Mouse (Mus musculus): ENCODE data around the gene Hmgb1. TPM values are rescaled to one million over a fixed set of nuclear protein-coding genes. Genes with fewer than 3 reads are reported as not detected.
A peak's percentile ranks its signal among the peaks of the same experiment; 100 is the strongest.

The Hmgb1 gene
- polyA plus RNA-seq, 1 experiment from 2014 or later = 682 TPM

DNA sequence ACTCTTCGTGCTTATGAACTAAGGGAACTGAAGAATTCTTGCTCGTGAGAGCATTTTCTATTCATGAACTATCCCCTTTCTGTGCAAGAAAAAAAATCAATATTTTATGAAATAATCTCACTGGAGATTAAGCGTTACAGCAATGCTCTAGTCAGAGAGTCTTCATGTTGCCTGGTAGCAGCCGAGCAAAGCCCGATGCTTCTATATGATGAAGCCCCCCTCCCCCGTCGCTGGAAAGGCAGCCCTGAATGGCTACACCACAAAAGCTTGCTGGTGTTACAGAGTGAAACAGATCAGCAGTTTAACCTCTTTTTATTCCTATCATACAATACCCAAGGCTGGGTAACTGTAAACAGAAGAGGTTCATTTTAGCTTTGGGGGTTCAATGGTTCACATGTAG lies 70.3 kb downstream of the Hmgb1 start:
- Histone ChIP-seq H3K4me1 (peaks cover 18% of the 10 kb centered on the region), H3K27ac (no peak overlapping the region), H3K27me3 (replicated peaks) (no peaks in the 10 kb centered on the region), H3K36me3 (no peaks in the 10 kb centered on the region), H3K4me3 (no peak overlapping the region), H3K9me3 (replicated peaks) (no peaks in the 10 kb centered on the region), H3K4me2 (no peak overlapping the region), H3K9ac (no peak overlapping the region)
- 75% methylated on average over 7 of the region's 7 CpGs for WGBS (ENCODE audit: insufficient replicate concordance)
- no peak for ATAC-seq

DNA sequence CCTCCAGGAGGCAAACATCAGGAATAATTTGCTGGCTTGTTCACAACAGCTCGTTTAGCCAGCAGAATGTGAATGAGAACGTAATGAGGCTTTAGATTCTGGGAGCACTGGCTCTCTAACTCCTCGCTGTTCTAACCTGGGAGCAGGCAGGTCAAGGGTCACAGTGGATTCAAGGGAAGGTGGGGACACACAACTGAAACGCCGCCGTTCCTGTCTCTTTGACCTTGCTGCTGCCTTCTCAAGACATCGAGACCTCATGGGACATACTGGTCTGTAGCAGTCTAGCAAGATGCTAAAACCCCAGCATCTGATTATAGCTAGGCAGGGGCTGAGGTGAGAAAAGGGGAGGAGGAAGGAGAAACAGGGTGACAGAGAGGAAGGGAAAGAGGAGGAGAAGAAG lies 70.8 kb downstream of the Hmgb1 start:
- Histone ChIP-seq H3K9me3 (replicated peaks) (no peaks in the 10 kb centered on the region), H3K27me3 (replicated peaks) (no peaks in the 10 kb centered on the region), H3K4me3 (no peak overlapping the region), H3K36me3 (no peaks in the 10 kb centered on the region), H3K27ac (no peak overlapping the region), H3K4me2 (no peak overlapping the region), H3K9ac (no peak overlapping the region), H3K4me1 (peaks cover 24% of the 10 kb centered on the region)
- no peak for ATAC-seq
- WGBS (ENCODE audit: insufficient replicate concordance) = 65% methylated on average over 7 of the region's 7 CpGs

DNA sequence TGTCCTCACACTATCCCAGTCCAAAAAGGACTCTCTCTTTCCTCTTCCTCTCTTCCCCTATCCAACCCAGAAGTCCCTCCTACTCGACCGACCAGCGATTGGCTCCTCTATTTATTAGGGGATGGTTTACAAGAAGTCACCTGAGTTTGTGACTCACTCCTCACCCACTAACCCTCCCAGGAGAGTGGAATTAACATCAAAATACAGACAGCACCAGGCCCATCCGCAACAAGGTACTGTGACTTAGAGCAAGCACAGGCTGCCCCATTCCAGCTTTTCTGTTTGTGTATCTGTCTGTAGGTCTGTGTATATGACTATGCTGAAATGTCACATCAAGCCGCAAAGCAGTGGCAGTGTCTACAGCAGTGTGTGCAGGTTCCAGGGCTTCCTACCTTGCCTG lies 71.7 kb downstream of the Hmgb1 start:
- no peak overlapping the region for H3K9ac ChIP-seq
- H3K4me3 ChIP-seq = no peak overlapping the region
- H3K27ac ChIP-seq = no peak overlapping the region
- no peak for ATAC-seq
- H3K4me1 ChIP-seq = peaks cover 33% of the 10 kb centered on the region
- WGBS (ENCODE audit: insufficient replicate concordance) = 77% methylated on average over 5 of the region's 5 CpGs
- H3K36me3 ChIP-seq = no peaks in the 10 kb centered on the region
- no peaks in the 10 kb centered on the region for H3K9me3 ChIP-seq (replicated peaks)
- no peaks in the 10 kb centered on the region for H3K27me3 ChIP-seq (replicated peaks)
- H3K4me2 ChIP-seq = no peak overlapping the region

DNA sequence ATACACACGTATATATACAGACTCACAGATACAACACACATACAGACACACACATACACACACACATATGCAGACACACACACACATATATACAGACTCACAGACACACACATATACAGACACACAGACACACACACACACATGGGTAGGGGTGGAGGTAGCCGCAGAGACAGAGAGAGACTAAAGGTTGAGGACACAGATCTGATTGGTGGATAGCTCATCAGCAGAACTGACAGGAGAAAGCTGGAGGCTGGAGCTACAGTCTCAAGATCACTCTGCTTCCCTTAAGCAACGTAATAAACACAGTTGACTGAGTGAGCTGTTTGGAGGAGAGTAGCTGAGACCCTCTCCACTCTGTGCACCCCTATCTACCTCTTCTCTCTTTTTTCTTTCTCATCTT lies 75.1 kb downstream of the Hmgb1 start:
- ATAC-seq = peak; percentile 35
- WGBS (ENCODE audit: insufficient replicate concordance) = 65% methylated on average over 3 of the region's 3 CpGs
- no peaks in the 10 kb centered on the region for H3K36me3 ChIP-seq
- H3K4me1 ChIP-seq = peaks cover 34% of the 10 kb centered on the region
- H3K9ac ChIP-seq = no peak overlapping the region
- no peaks in the 10 kb centered on the region for H3K27me3 ChIP-seq (replicated peaks)
- H3K4me2 ChIP-seq = no peak overlapping the region
- H3K9me3 ChIP-seq (replicated peaks) = no peaks in the 10 kb centered on the region
- H3K4me3 ChIP-seq = no peak overlapping the region
- H3K27ac ChIP-seq = peak overlapping the region; percentile 28; the same call in 1 of the 2 replicates

DNA sequence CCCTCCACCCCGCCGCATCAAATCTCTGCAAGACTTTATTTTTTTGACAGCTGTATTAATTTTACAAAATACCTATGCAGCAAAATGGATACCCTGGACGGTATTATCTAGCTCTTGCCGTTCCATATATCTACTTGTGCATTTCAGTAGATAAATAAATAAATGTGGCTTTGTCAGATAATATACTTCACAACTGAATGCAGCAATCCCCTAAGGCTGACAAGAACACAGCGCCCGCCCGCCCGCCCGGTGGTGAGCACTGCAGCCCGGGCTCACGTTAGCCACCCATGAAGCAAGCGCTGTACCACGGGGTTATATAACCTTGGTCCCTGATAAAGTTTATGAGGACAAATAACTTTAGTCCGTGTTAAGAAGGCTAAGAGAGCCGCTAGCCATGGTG lies 76.1 kb downstream of the Hmgb1 start:
- WGBS (ENCODE audit: insufficient replicate concordance) = 35% methylated on average over 15 of the region's 15 CpGs
- 0 out of 2 replicates have a peak overlapping the region, but pooled peaks have one; percentile 15 for H3K9ac ChIP-seq
- no peaks in the 10 kb centered on the region for H3K36me3 ChIP-seq
- H3K9me3 ChIP-seq (replicated peaks) = no peaks in the 10 kb centered on the region
- H3K4me2 ChIP-seq = peak overlapping the region; percentile 28
- 0 out of 2 replicates have a peak overlapping the region, but pooled peaks have one; percentile 28 for H3K27ac ChIP-seq
- peak; percentile 89 for ATAC-seq
- peaks cover 34% of the 10 kb centered on the region for H3K4me1 ChIP-seq
- no peaks in the 10 kb centered on the region for H3K27me3 ChIP-seq (replicated peaks)
- no peak overlapping the region for H3K4me3 ChIP-seq

DNA sequence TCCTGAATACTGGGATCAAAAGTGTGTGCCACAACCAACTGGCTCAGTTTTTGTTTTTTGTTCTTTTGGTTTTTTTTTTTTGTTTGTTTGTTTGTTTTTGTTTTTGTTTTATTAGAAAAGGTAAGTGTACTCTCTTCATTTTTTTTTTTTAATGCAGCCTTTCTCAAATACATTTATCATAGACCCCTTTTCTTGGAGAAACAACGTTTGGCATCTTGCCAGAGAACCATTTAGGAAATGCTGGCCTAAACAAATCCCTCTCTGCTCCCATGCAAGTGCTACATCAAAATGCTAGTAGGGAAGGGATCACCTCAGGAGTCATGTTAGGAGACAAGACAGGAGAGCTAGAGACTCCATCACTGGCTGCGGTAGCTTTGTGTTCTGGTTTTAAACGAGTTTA lies 76.7 kb downstream of the Hmgb1 start:
- H3K4me2 ChIP-seq = no peak overlapping the region
- H3K36me3 ChIP-seq = no peaks in the 10 kb centered on the region
- no peak for ATAC-seq
- no peak overlapping the region for H3K4me3 ChIP-seq
- H3K9me3 ChIP-seq (replicated peaks) = no peaks in the 10 kb centered on the region
- no peak overlapping the region for H3K9ac ChIP-seq
- no peak overlapping the region for H3K27ac ChIP-seq
- 59% methylated on average over 3 of the region's 3 CpGs for WGBS (ENCODE audit: insufficient replicate concordance)
- H3K27me3 ChIP-seq (replicated peaks) = no peaks in the 10 kb centered on the region
- H3K4me1 ChIP-seq = peaks cover 34% of the 10 kb centered on the region

DNA sequence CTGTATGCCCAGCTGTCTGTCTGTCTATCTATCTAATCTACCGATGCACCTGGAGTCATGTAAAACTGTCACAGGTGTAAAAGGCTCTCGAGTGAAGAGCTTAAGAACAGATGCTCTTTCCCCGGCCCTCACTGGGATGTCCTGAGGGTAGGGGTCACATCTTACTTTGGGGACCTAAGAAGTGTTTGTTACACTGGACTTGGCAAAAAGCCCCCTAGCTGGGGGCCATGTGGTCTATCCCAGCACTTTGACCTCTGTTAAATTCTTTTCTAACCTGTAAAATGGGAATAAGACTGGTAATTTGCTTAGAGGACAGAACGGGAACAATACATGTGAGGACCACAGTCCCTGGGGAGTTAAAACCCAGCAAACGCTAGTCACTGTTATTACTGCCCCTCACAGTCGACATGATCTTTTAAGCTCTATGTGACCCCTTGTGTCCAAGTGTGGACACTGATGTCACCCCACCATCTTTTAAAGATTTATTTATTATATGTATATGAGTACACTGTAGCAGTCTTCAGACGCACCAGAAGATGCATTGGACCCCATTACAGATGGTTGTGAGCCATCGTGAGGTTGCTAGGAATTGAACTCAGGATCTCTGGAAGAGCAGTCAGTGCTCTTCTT lies 80.1 kb downstream of the Hmgb1 start:
- Histone ChIP-seq H3K27me3 (replicated peaks) (no peaks in the 10 kb centered on the region), H3K4me1 (peaks cover 17% of the 10 kb centered on the region), H3K27ac (no peak overlapping the region), H3K9ac (no peak overlapping the region), H3K4me3 (no peak overlapping the region), H3K9me3 (replicated peaks) (0 out of 2 replicates have a peak, but pooled peaks cover 3% of the 10 kb centered on the region), H3K36me3 (no peaks in the 10 kb centered on the region), H3K4me2 (no peak overlapping the region)
- whole genome bisulfite sequencing (ENCODE audit: insufficient replicate concordance) = 71% methylated on average over 8 of the region's 8 CpGs
- no peak for ATAC-seq

DNA sequence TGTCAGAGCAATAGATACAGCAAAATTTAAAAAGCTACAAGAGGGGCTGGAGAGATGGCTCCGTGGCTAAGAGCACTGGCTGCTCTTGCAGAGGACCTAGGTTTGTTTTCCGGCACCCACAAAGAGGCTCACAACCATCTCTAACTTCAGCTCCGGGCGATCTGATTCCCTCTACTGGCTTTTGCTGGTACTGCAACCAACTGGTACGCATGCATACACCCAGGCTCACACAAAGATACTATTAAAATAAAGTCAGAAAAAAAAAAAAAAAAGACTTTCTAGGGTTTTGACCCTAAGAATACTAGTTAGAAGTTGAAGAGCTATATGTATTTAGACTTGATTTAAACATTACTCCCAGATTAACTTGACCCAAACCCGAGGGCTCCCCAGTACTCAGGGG lies 82.4 kb downstream of the Hmgb1 start:
- H3K9ac ChIP-seq = no peak overlapping the region
- no peak overlapping the region for H3K27ac ChIP-seq
- H3K9me3 ChIP-seq (replicated peaks) = 0 out of 2 replicates have a peak, but pooled peaks cover 3% of the 10 kb centered on the region
- 68% methylated on average over 6 of the region's 6 CpGs for WGBS (ENCODE audit: insufficient replicate concordance)
- no peak for ATAC-seq
- H3K4me1 ChIP-seq = no peaks in the 10 kb centered on the region
- no peaks in the 10 kb centered on the region for H3K36me3 ChIP-seq
- no peak overlapping the region for H3K4me2 ChIP-seq
- no peak overlapping the region for H3K4me3 ChIP-seq
- H3K27me3 ChIP-seq (replicated peaks) = 0 out of 2 replicates have a peak, but pooled peaks cover 4% of the 10 kb centered on the region

DNA sequence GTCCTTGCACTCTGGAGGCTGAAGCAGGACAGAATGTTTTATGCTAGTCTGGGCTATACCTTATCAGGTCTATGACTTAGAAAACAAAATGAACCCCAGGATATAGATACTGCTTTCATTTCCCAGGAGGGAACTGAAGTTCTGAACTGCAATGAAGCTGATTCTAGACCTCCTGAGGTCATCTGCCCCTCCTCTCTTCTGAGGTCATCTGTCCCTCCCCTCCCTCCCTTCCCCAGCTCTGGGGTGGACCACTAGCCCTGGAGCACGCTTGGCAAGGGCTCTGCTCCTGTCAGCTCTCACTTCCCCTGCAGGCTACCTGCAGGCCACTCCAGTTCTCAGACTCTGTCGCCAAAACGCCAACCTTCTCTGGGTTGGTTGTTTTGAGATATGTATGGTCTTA lies 84.2 kb downstream of the Hmgb1 start:
- H3K4me3 ChIP-seq = no peak overlapping the region
- 0 out of 2 replicates have a peak, but pooled peaks cover 3% of the 10 kb centered on the region for H3K9me3 ChIP-seq (replicated peaks)
- H3K4me1 ChIP-seq = peaks cover 16% of the 10 kb centered on the region
- H3K4me2 ChIP-seq = no peak overlapping the region
- WGBS (ENCODE audit: insufficient replicate concordance) = 76% methylated on average over 3 of the region's 3 CpGs
- H3K9ac ChIP-seq = no peak overlapping the region
- 0 out of 2 replicates have a peak, but pooled peaks cover 4% of the 10 kb centered on the region for H3K27me3 ChIP-seq (replicated peaks)
- ATAC-seq = no peak
- no peaks in the 10 kb centered on the region for H3K36me3 ChIP-seq
- no peak overlapping the region for H3K27ac ChIP-seq

DNA sequence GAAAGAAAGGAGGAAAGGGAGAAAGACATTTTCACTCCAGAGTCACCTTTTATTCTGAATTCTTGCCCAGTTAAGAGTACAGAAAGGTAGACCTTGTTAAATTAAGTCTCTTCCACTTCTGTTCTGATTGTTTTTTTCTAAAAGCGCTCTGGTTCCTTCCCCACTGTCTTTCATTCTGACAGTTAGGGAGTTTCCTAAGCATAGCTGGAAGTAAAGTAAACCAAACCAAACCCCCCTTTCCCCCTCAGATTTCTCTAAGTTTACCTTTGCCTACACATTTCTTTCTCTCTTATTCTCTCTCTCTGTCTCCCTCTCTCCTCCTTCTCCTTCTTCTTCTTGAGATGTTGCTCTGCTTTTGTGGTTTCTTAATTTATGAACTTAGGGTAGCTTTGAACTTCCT lies 85.3 kb downstream of the Hmgb1 start:
- H3K4me1 ChIP-seq = peaks cover 21% of the 10 kb centered on the region
- no peak overlapping the region for H3K4me3 ChIP-seq
- 63% methylated on average over 1 of the region's 1 CpGs for WGBS (ENCODE audit: insufficient replicate concordance)
- no peak for ATAC-seq
- H3K27me3 ChIP-seq (replicated peaks) = 0 out of 2 replicates have a peak, but pooled peaks cover 4% of the 10 kb centered on the region
- H3K4me2 ChIP-seq = no peak overlapping the region
- H3K9me3 ChIP-seq (replicated peaks) = 0 out of 2 replicates have a peak, but pooled peaks cover 3% of the 10 kb centered on the region
- H3K9ac ChIP-seq = no peak overlapping the region
- no peaks in the 10 kb centered on the region for H3K36me3 ChIP-seq
- no peak overlapping the region for H3K27ac ChIP-seq

DNA sequence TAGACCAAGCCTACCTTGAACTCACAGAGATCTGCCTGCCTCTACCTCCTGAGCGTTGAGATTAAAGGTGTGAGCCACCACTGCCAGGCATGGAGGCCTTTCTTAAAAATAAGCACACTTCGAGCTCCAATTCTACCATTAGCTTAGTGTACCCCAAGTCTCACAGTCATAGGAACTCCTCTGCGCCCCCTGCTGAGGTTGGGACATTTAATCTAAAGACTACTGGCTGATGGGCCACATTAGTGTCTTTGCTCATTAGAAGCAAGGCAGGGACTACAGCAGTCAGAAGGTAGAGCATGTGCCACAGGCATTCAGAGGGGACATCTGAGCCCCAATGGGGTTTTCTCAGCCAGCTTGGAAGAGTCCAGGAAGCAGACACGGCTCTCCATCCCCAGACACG lies 86.4 kb downstream of the Hmgb1 start:
- Histone ChIP-seq H3K36me3 (no peaks in the 10 kb centered on the region), H3K4me2 (no peak overlapping the region), H3K27me3 (replicated peaks) (0 out of 2 replicates have a peak, but pooled peaks cover 4% of the 10 kb centered on the region), H3K9ac (no peak overlapping the region), H3K9me3 (replicated peaks) (0 out of 2 replicates have a peak, but pooled peaks cover 3% of the 10 kb centered on the region), H3K4me1 (peaks cover 21% of the 10 kb centered on the region), H3K4me3 (no peak overlapping the region), H3K27ac (no peak overlapping the region)
- ATAC-seq = no peak
- 78% methylated on average over 5 of the region's 5 CpGs for WGBS (ENCODE audit: insufficient replicate concordance)

DNA sequence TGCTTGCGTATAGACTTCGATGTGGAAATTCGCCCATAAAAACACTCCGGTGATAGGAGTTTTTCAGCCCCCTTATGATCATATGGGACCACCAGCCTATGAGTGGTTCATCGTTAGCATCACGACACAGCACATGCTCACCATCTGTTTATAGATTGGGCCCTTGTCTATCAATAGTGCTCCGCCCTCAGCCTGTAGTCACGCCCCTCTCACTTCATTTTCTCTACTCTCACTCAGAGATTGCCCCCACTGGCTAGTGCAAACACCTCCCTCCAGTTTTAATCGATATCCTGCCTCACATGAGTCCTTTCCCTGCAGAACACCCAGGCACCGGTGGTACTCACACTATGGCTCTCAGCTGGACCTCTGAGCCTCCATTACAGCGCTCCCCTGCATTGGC lies 88.0 kb downstream of the Hmgb1 start:
- Histone ChIP-seq H3K4me1 (peaks cover 21% of the 10 kb centered on the region), H3K27ac (no peak overlapping the region), H3K4me2 (peak overlapping the region; percentile 20; the same call in 1 of the 2 replicates), H3K9ac (no peak overlapping the region), H3K9me3 (replicated peaks) (no peaks in the 10 kb centered on the region), H3K36me3 (no peaks in the 10 kb centered on the region), H3K27me3 (replicated peaks) (0 out of 2 replicates have a peak, but pooled peaks cover 8% of the 10 kb centered on the region), H3K4me3 (no peak overlapping the region)
- WGBS (ENCODE audit: insufficient replicate concordance) = 44% methylated on average over 11 of the region's 11 CpGs
- peak; percentile 71 for ATAC-seq

All from liver, embryonic 12.5 days (tissue).